Mouse (Mus musculus): ENCODE measurements around the gene Pkd1l2.

DNA sequence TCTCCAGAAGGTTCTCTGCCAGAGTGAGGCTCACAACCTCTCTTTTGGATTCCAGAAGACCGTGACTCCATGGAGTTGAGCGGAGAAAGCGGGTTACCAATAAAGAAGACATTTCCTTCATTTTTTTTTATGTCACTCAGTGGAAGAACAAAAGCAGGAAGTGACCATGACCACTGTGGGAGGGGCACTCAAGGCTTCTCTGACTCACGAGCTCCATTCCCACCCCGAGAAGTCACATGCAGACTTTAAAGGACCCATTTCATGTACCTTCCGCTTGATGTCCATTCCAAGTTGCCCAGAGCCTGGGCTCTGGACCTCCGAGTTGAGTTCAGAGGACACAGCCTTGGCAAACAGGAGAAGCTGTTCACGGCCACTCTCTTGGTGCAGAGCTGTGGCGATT lies 31.5 kb downstream of the Pkd1l2 start:
- TF ChIP-seq CTCF (IDR thresholded peaks at IDR 0.05; ENCODE audit: borderline replicate concordance, control insufficient read depth, extremely low read depth, insufficient read depth, low read length, poor library complexity), result no peak
- TF ChIP-seq POLR2A (IDR thresholded peaks at IDR 0.05; ENCODE audit: control insufficient read depth, extremely low read depth, insufficient read depth, low read length, poor library complexity), result no peak
